Mouse (Mus musculus) erythroblast, embryonic 14.5 days (primary cell): ENCODE results near the gene Ptp4a2.

ENCODE experiments used
- GATA1 ChIP-seq: IDR thresholded peaks from 2 replicates; pipeline ENCODE4 v1.6.1; 2012; ENCODE audit warnings: low read length, inconsistent platforms, mixed read lengths
- TAL1 ChIP-seq: IDR thresholded peaks from 3 replicates; pipeline ENCODE4 v1.6.1; 2012; ENCODE audit warnings: low read length, inconsistent platforms, mixed read lengths

GRCm38 (mm10) chr4:129877967-129878655, 67.1 kb downstream of the Ptp4a2 start:
- TF ChIP-seq GATA1 (no peak), TAL1 (no peak)
